Mouse (Mus musculus) hindbrain, embryonic 11.5 days (tissue): Measurements from ENCODE around the gene Hmgb2. TPM values are rescaled to one million over a fixed set of nuclear protein-coding genes. Genes with fewer than 3 reads are reported as not detected.

Experiments
- ATAC-seq: fragments of 200-750 bp; cut with Nextera tagmentation; 2 replicates; pipeline ENCODE4 v1.8.0; 2017; ENCODE audit warnings: mild to moderate bottlenecking, moderate TSS enrichment, moderate library complexity; ENCODE audit not compliant: low FRiP score
- DNase-seq: peaks from one replicate; pipeline ENCODE4 v3.0.0-alpha.2; 2015; ENCODE audit warnings: low spot score
- H3K27ac ChIP-seq: fragments of 300-500 bp; sonication (generic); 2 replicates; pipeline ENCODE4 v1.5.1; 2014; ENCODE audit warnings: mild to moderate bottlenecking, low read depth, low read length
- H3K27me3 ChIP-seq: fragments of 300-500 bp; sonication (generic); 2 replicates; pipeline ENCODE4 v1.6.1; 2014; ENCODE audit warnings: mild to moderate bottlenecking, low read length, moderate library complexity, mixed read lengths; ENCODE audit not compliant: control insufficient read depth, insufficient read depth
- H3K36me3 ChIP-seq: fragments of 300-500 bp; sonication (generic); 2 replicates; pipeline ENCODE4 v1.6.1; 2014; ENCODE audit warnings: mild to moderate bottlenecking, low read length, moderate library complexity, mixed read lengths; ENCODE audit not compliant: control insufficient read depth, insufficient read depth
- H3K4me1 ChIP-seq: fragments of 300-500 bp; sonication (generic); replicated peaks from 2 replicates; pipeline ENCODE4 v1.6.1; 2014; ENCODE audit warnings: low read length, mixed read lengths; ENCODE audit not compliant: control insufficient read depth, insufficient read depth
- H3K4me2 ChIP-seq: fragments of 300-500 bp; sonication (generic); replicated peaks from 2 replicates; pipeline ENCODE4 v1.6.1; 2014; ENCODE audit warnings: mild to moderate bottlenecking, low read depth, low read length
- H3K4me3 ChIP-seq: fragments of 300-500 bp; sonication (generic); 2 replicates; pipeline ENCODE4 v1.5.1; 2014; ENCODE audit warnings: low read depth, low read length
- H3K9ac ChIP-seq: fragments of 300-500 bp; sonication (generic); 2 replicates; pipeline ENCODE4 v1.6.1; 2014; ENCODE audit warnings: low read depth, low read length
- H3K9me3 ChIP-seq: fragments of 300-500 bp; sonication (generic); 2 replicates; pipeline ENCODE4 v1.6.1; 2016; ENCODE audit warnings: low read length; ENCODE audit not compliant: control insufficient read depth
- WGBS: fragments of 180-500 bp; shearing (Covaris S2); extraction: QIAGEN DNeasy Blood & Tissue Kit; methylation state at CpG from one replicate; pipeline ENCODE4 v1.1.7; 2014; 5-methylcytosine and 5-hydroxymethylcytosine counted together
- polyA plus RNA-seq: library from polyadenylated mRNA; unstranded; fragments of >200 nt; fragmentation: Nextera tagmentation; extraction: Ambion mirVana; gene quantifications from 2 replicates; pipeline ENCODE4 v1.2.1, GENCODE M21; 2014

Gene Hmgb2
- polyA plus RNA-seq, 1 experiment from 2014 or later, result 457 TPM

GRCm38 (mm10) chr8:57560926-57561325 lies 49.2 kb downstream of the Hmgb2 start:
- ATAC-seq, result no peak
- H3K9ac ChIP-seq, result no peak overlapping the region
- 91% methylated on average over 9 of the region's 9 CpGs for WGBS

DNA sequence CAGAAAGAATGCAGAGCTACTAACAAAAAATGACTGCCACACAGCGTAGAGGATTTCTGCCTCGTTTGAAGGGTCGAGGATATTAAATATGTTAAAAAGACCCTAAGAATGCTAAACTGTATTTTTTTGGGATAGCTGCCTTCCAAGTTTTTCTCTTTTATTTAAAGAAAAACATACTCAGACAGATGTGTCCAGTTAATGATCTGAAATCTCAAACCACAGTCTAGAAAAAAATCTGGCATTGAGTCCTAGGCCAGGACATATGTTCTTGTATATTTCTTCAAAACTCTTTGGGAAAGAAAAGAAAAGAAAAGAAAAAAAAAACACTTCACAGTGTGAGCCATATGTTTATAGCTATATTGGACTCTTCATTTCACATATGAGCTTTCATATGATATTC lies 51.0 kb downstream of the Hmgb2 start:
- WGBS, result 96% methylated on average over 3 of the region's 3 CpGs
- H3K27me3 ChIP-seq, result no peaks in the 10 kb centered on the region
- H3K4me2 ChIP-seq, result no peak overlapping the region
- no peak for ATAC-seq
- DNase-seq, result no peak
- H3K9me3 ChIP-seq, result no peaks in the 10 kb centered on the region
- H3K27ac ChIP-seq, result no peak overlapping the region
- no peak overlapping the region for H3K4me3 ChIP-seq
- H3K36me3 ChIP-seq, result no peaks in the 10 kb centered on the region
- no peaks in the 10 kb centered on the region for H3K4me1 ChIP-seq
- no peak overlapping the region for H3K9ac ChIP-seq

More at GRCm38 (mm10) chr8:57560926-57561325, 49.2 kb downstream of the Hmgb2 start:
- no peak overlapping the region for H3K27ac ChIP-seq
- no peaks in the 10 kb centered on the region for H3K36me3 ChIP-seq
- DNase-seq, result no peak
- H3K27me3 ChIP-seq, result no peaks in the 10 kb centered on the region
- no peaks in the 10 kb centered on the region for H3K9me3 ChIP-seq
- no peaks in the 10 kb centered on the region for H3K4me1 ChIP-seq
- no peak overlapping the region for H3K4me2 ChIP-seq
- no peak overlapping the region for H3K4me3 ChIP-seq

DNA sequence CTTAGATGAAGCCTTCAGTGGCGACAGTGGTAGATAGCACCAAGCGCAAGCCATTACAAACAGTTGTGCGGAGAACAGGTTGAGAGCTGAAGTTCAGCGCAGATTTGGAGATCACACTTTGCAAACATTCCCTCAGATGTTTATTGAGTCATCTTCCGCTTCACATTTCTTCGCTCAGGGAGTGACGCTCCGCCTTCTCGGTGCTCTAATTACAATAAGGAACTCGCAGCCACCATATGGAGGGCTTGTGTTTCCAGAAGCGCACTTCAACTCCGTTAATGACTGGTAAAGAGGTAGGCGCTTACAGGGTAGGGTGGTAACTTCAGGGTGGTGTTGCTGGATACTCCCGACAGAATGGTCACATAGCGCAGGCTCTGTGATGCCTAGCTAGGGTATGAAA lies 52.0 kb downstream of the Hmgb2 start:
- no peaks in the 10 kb centered on the region for H3K27me3 ChIP-seq
- ATAC-seq, result no peak
- WGBS, result 93% methylated on average over 15 of the region's 15 CpGs
- H3K27ac ChIP-seq, result no peak overlapping the region
- H3K9me3 ChIP-seq, result no peaks in the 10 kb centered on the region
- H3K36me3 ChIP-seq, result no peaks in the 10 kb centered on the region
- no peak overlapping the region for H3K9ac ChIP-seq
- no peak overlapping the region for H3K4me3 ChIP-seq
- DNase-seq, result no peak
- H3K4me2 ChIP-seq, result no peak overlapping the region
- no peaks in the 10 kb centered on the region for H3K4me1 ChIP-seq

GRCm38 (mm10) chr8:57565039-57565438 lies 53.3 kb downstream of the Hmgb2 start:
- WGBS, result 90% methylated on average over 5 of the region's 6 CpGs
- Histone ChIP-seq H3K4me1 (no peaks in the 10 kb centered on the region), H3K9me3 (no peaks in the 10 kb centered on the region), H3K27me3 (no peaks in the 10 kb centered on the region), H3K27ac (no peak overlapping the region), H3K36me3 (no peaks in the 10 kb centered on the region), H3K4me3 (no peak overlapping the region), H3K4me2 (no peak overlapping the region), H3K9ac (no peak overlapping the region)
- no peak for DNase-seq
- no peak for ATAC-seq

Other genes with a start within 250 kb of the Hmgb2 start
- 0.10 TPM in 1 of 2 replicates, not detected in the other for gene Hand2, start 190.9 kb upstream of the Hmgb2 start, polyA plus RNA-seq
- gene Scrg1, start 56.0 kb upstream of the Hmgb2 start, polyA plus RNA-seq, result 1.4 and 1.6 TPM in 2 replicates
- 109 and 115 TPM in 2 replicates for gene Sap30, start 24.0 kb upstream of the Hmgb2 start, polyA plus RNA-seq
- 17.3 and 19.3 TPM in 2 replicates for gene Galnt7, start 141.1 kb downstream of the Hmgb2 start, polyA plus RNA-seq